Mouse (Mus musculus) embryonic fibroblast, embryonic 13.5 days (primary cell): ENCODE measurements around the gene Arid1b. TPM values are rescaled to one million over a fixed set of nuclear protein-coding genes. Genes with fewer than 3 reads are reported as not detected.

Experiments used
- H3K27ac ChIP-seq: 2 replicates; pipeline ENCODE4 v1.5.1; 2012; ENCODE audit warnings: low read length, control low read depth, inconsistent platforms; ENCODE audit not compliant: insufficient read depth
- H3K4me1 ChIP-seq: 2 replicates; pipeline ENCODE4 v1.6.1; 2011; ENCODE audit warnings: low read length; ENCODE audit not compliant: control insufficient read depth, insufficient read depth
- H3K4me3 ChIP-seq: 2 replicates; pipeline ENCODE4 v1.5.1; 2011; ENCODE audit warnings: mild to moderate bottlenecking, control low read depth, low read length; ENCODE audit not compliant: insufficient read depth
- CTCF ChIP-seq: IDR thresholded peaks from 2 replicates; pipeline ENCODE4 v1.5.1; 2011; ENCODE audit warnings: mild to moderate bottlenecking, control low read depth, low read length, moderate library complexity, borderline replicate concordance; ENCODE audit not compliant: insufficient read depth
- POLR2A ChIP-seq: IDR thresholded peaks from 2 replicates; pipeline ENCODE4 v1.6.1; 2011; ENCODE audit warnings: low read depth, mild to moderate bottlenecking, control low read depth, low read length, moderate library complexity
- polyA plus RNA-seq: library from polyadenylated mRNA; stranded (reverse); fragments of >200 nt; gene quantifications from 2 replicates; pipeline ENCODE4 v1.2.4, GENCODE M21; 2011; ENCODE audit warnings: low read depth; ENCODE audit not compliant: missing spikeins, insufficient read length

The Arid1b gene
- polyA plus RNA-seq, 1 experiment, result 21.7 TPM

DNA sequence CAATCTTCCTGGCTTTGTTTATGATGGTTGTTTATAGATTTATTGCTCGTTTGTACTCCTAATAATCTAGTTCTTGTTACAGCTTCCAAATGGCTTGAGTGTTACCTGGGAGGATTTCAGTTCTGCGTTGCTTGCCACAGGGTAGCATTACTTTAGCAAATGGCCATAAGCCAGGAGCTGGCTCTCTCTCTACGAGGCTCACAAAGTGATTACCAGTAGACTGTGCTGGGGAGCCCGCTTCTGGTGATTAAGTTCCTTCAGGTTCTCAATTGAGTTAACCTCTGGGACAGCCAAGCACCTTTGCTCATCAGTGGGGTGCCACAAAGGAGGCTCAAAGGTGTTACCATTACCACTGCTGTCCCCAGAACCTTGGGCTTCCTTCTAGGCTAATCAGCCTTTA, 227.4 kb downstream of the Arid1b start:
- TF ChIP-seq CTCF, result no peak
- no peak for TF ChIP-seq POLR2A
- no peaks in the 10 kb centered on the region; the same call in none of the 2 replicates for H3K4me1 ChIP-seq
- no peak overlapping the region for H3K4me3 ChIP-seq
- no peak overlapping the region for H3K27ac ChIP-seq

- Histone ChIP-seq H3K27ac (no peak overlapping the region), H3K4me3 (no peak overlapping the region), H3K4me1 (no peaks in the 10 kb centered on the region; the same call in none of the 2 replicates)
- TF ChIP-seq CTCF (no peak), POLR2A (no peak)
Measured at GRCm38 (mm10) chr17:5222827-5223226, 228.7 kb downstream of the Arid1b start.

DNA sequence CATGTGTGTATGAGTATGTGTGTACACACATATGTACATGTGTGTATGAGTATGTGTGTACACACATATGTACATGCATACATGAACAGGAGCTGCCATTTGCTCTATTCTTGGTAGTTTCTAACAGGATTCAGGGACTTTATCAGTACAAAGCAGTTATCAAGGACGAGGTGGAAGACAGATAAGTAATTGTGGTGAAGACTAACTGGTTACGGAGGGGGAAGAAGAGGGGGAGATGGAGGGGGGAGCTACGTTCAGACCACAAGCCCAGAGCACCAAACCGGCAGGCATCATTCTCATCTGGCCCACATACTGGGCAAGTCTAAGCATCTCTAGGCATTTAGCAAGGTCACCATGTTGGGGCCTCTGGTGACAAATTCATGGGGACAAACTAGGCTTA, 230.8 kb downstream of the Arid1b start:
- Histone ChIP-seq H3K27ac (no peak overlapping the region), H3K4me1 (no peaks in the 10 kb centered on the region), H3K4me3 (no peak overlapping the region)
- no peak for TF ChIP-seq POLR2A
- no peak for TF ChIP-seq CTCF

DNA sequence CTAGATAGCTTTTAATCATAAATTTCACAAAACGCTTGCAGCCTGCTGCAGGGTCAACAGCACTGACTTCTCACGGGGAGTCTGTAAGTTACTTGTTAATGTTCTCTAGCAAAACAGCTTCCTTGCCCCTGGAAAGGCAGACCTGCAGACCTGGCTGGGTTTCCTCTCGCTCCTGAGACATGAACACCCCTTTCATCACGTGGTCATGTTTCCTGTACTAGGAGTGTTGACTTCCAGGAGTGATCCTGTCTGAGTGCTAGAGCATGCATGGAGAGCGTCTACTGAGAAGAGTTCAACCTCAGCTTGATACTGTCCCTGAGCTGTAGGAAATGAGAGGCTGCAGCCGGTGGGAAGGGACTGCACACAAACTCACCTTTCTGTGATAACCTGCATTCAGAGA, 233.0 kb downstream of the Arid1b start:
- Histone ChIP-seq H3K27ac (no peak overlapping the region), H3K4me1 (no peaks in the 10 kb centered on the region), H3K4me3 (no peak overlapping the region)
- TF ChIP-seq POLR2A (no peak), CTCF (no peak)

- Histone ChIP-seq H3K27ac (no peak overlapping the region), H3K4me1 (no peaks in the 10 kb centered on the region), H3K4me3 (no peak overlapping the region)
- TF ChIP-seq CTCF, result no peak
- no peak for TF ChIP-seq POLR2A
Measured at GRCm38 (mm10) chr17:5227950-5228615, 234.0 kb downstream of the Arid1b start.

GRCm38 (mm10) chr17:5228616-5229250, 234.6 kb downstream of the Arid1b start:
- H3K4me3 ChIP-seq, result no peak overlapping the region
- no peak overlapping the region for H3K27ac ChIP-seq
- H3K4me1 ChIP-seq, result no peaks in the 10 kb centered on the region
- TF ChIP-seq CTCF (no peak), POLR2A (no peak)

- H3K4me1 ChIP-seq, result peaks cover 10% of the 10 kb centered on the region
- no peak overlapping the region for H3K27ac ChIP-seq
- TF ChIP-seq CTCF (no peak), POLR2A (no peak)
- no peak overlapping the region for H3K4me3 ChIP-seq
Measured at GRCm38 (mm10) chr17:5230063-5230462, 235.9 kb downstream of the Arid1b start.

DNA sequence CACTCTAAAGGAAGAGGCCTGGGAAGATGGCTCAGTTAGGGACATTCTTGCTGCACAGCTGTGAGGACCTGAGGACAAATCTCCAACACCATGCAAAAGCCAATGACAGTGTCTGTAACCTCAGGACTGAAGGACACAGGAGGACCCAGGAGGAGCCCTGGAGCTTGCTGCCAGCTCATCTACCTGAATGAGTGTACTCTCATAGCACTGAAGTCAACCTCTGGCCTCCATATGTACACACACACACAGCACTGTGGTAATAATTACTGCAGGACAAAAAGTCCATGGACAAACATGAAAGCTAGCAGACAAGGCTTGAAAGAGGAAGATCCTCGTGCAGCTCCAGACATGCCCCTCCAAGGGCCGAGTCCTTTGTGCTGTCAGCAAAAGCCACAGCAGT, 238.0 kb downstream of the Arid1b start:
- Histone ChIP-seq H3K27ac (no peak overlapping the region), H3K4me1 (peaks cover 23% of the 10 kb centered on the region), H3K4me3 (no peak overlapping the region)
- TF ChIP-seq CTCF (no peak), POLR2A (no peak)

GRCm38 (mm10) chr17:5233991-5234390, 239.9 kb downstream of the Arid1b start:
- no peak overlapping the region for H3K27ac ChIP-seq
- H3K4me1 ChIP-seq, result peaks cover 34% of the 10 kb centered on the region
- TF ChIP-seq CTCF, result no peak
- no peak overlapping the region for H3K4me3 ChIP-seq

GRCm38 (mm10) chr17:5235057-5235456, 240.9 kb downstream of the Arid1b start:
- peaks cover 37% of the 10 kb centered on the region for H3K4me1 ChIP-seq
- H3K4me3 ChIP-seq, result no peak overlapping the region
- no peak for TF ChIP-seq CTCF
- no peak for TF ChIP-seq POLR2A
- H3K27ac ChIP-seq, result peak overlapping the region; percentile 74
